ENCODE assay signal across 18 mouse cellular contexts in the genomic region with DNA sequence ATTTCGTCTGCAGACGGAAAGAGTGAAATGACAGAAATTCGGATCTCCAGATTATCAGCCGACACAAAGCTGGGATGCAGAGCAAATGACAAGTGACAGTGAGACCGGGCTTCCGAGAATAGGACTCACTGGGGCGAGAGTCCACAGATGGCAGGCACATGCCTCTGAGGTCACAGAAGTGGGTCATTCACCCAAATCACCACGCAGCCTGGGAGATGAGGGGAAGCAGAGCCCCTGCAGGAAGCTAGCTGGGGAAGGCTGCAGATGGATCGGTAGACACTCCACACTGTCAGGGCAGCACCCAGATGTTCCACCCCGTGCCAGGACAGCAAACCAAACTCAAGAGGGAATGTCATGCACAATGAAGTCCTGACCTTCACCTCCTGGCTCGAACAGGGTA. TPM values are rescaled to one million over a fixed set of nuclear protein-coding genes. Genes with fewer than 3 reads are reported as not detected.
DNase-seq lines count a peak whose midpoint lies in the region; ATAC-seq lines count a peak whose summit lies in the region.
"Had no signal": no experiment of that assay in that cellular context is flagged by ENCODE, and none has a peak within 500 bp of the region (broad histone marks: within the 10 kb centered on the region; RNA-seq: fewer than 3 reads in every experiment).

No protein-coding gene starts in this region.

- no peak overlapping the region for H3K4me2 ChIP-seq in midbrain, embryonic 13.5 days (replicated peaks)
- no peak overlapping the region for H3K4me2 ChIP-seq in midbrain, embryonic 11.5 days
- no peak overlapping the region for H3K4me2 ChIP-seq in heart, embryonic 15.5 days
- H3K4me2 ChIP-seq: forebrain, embryonic 15.5 days; limb, embryonic 13.5 days; liver, embryonic 15.5 days; neural tube, embryonic 12.5 days had no signal

- DNase-seq in cerebellum, adult 18-20 months = peak; percentile 37 to 39
- DNase-seq in cerebellum, adult 8-10 months = no peak
- DNase-seq in midbrain, embryonic 11.5 days (ENCODE audit: low spot score, missing footprints) = no peak
- no peak for DNase-seq in kidney, postnatal 4 days
- no peak for DNase-seq in thymus, postnatal 25 days
- DNase-seq: adrenal gland, adult 2 months; kidney, adult 11 months; kidney, postnatal 14 days had no signal

- H3K36me3 ChIP-seq in midbrain, embryonic 13.5 days = no peaks in the 10 kb centered on the region
- H3K36me3 ChIP-seq in midbrain, embryonic 11.5 days (ENCODE audit: control insufficient read depth, insufficient read depth, low read length) = no peaks in the 10 kb centered on the region
- no peaks in the 10 kb centered on the region for H3K36me3 ChIP-seq in heart, embryonic 15.5 days
- H3K36me3 ChIP-seq: forebrain, embryonic 15.5 days; limb, embryonic 13.5 days; liver, embryonic 15.5 days; neural tube, embryonic 12.5 days had no signal

- 82% methylated on average over 11 of the region's 11 CpGs for WGBS in midbrain, embryonic 13.5 days
- 84% methylated on average over 11 of the region's 11 CpGs for WGBS in midbrain, embryonic 11.5 days
- WGBS in heart, embryonic 15.5 days = 36% methylated on average over 11 of the region's 11 CpGs

- no peaks in the 10 kb centered on the region for H3K27me3 ChIP-seq in midbrain, embryonic 13.5 days
- H3K27me3 ChIP-seq in midbrain, embryonic 11.5 days (ENCODE audit: control insufficient read depth, insufficient read depth, low read length) = no peaks in the 10 kb centered on the region
- H3K27me3 ChIP-seq in heart, embryonic 15.5 days = no peaks in the 10 kb centered on the region
- H3K27me3 ChIP-seq: forebrain, embryonic 15.5 days; limb, embryonic 13.5 days; liver, embryonic 15.5 days had no signal

- H3K4me3 ChIP-seq in midbrain, embryonic 13.5 days (replicated peaks) = no peak overlapping the region
- no peak overlapping the region for H3K4me3 ChIP-seq in midbrain, embryonic 11.5 days (ENCODE audit: low read depth, low read length)
- no peak overlapping the region for H3K4me3 ChIP-seq in heart, embryonic 15.5 days
- H3K4me3 ChIP-seq: forebrain, embryonic 15.5 days; limb, embryonic 13.5 days; liver, embryonic 15.5 days; megakaryocyte, embryonic 14.5 days; neural tube, embryonic 12.5 days had no signal

- no peak overlapping the region for H3K9ac ChIP-seq in midbrain, embryonic 13.5 days (replicated peaks)
- H3K9ac ChIP-seq in midbrain, embryonic 11.5 days (ENCODE audit: low read length) = no peak overlapping the region
- H3K9ac ChIP-seq in heart, embryonic 15.5 days = no peak overlapping the region
- H3K9ac ChIP-seq: forebrain, embryonic 15.5 days; limb, embryonic 13.5 days; liver, embryonic 15.5 days; neural tube, embryonic 12.5 days had no signal

- H3K9me3 ChIP-seq in midbrain, embryonic 13.5 days = no peaks in the 10 kb centered on the region
- no peaks in the 10 kb centered on the region for H3K9me3 ChIP-seq in midbrain, embryonic 11.5 days (ENCODE audit: control insufficient read depth, low read length)
- no peaks in the 10 kb centered on the region for H3K9me3 ChIP-seq in heart, embryonic 15.5 days (replicated peaks)
- H3K9me3 ChIP-seq: forebrain, embryonic 15.5 days; limb, embryonic 13.5 days; liver, embryonic 15.5 days; neural tube, embryonic 12.5 days had no signal

- ATAC-seq in midbrain, embryonic 13.5 days = 0 out of 2 replicates have a peak, but pooled peaks have one; percentile 20
- ATAC-seq in midbrain, embryonic 11.5 days (ENCODE audit: low FRiP score) = no peak
- ATAC-seq in heart, embryonic 15.5 days (replicated peaks; ENCODE audit: insufficient number of reproducible peaks, insufficient read depth, low FRiP score, low read depth) = no peak
- no peak for ATAC-seq in inflammation-experienced regulatory T-cells, adult 6 months
- ATAC-seq: forebrain, embryonic 15.5 days; hindbrain, embryonic 16.5 days; lung, postnatal 0 days had no signal

- H3K27ac ChIP-seq in midbrain, embryonic 13.5 days = no peak overlapping the region
- no peak overlapping the region for H3K27ac ChIP-seq in midbrain, embryonic 11.5 days (ENCODE audit: low read depth, low read length)
- H3K27ac ChIP-seq in heart, embryonic 15.5 days = 0 out of 2 replicates have a peak overlapping the region, but pooled peaks have one; percentile 23
- H3K27ac ChIP-seq: forebrain, embryonic 15.5 days; limb, embryonic 13.5 days; liver, embryonic 15.5 days; neural tube, embryonic 12.5 days had no signal

- H3K4me1 ChIP-seq in midbrain, embryonic 13.5 days (replicated peaks) = no peaks in the 10 kb centered on the region
- no peaks in the 10 kb centered on the region for H3K4me1 ChIP-seq in midbrain, embryonic 11.5 days (ENCODE audit: control insufficient read depth, insufficient read depth, low read length)
- peaks cover 33% of the 10 kb centered on the region for H3K4me1 ChIP-seq in heart, embryonic 15.5 days (replicated peaks)
- H3K4me1 ChIP-seq: forebrain, embryonic 15.5 days; liver, embryonic 15.5 days; megakaryocyte, embryonic 14.5 days had no signal

RNA-seq across cellular contexts. Expression of a gene that starts 59.2 kb away (rescaled TPM):
- polyA plus RNA-seq in midbrain, embryonic 13.5 days (2015; fragmentation: Nextera tagmentation; extraction: Ambion mirVana) = 22.6 and 25.0 TPM in 2 replicates
- polyA plus RNA-seq in midbrain, embryonic 11.5 days (2014; fragmentation: Nextera tagmentation; extraction: Ambion mirVana) = 22.2 and 23.2 TPM in 2 replicates
- polyA plus RNA-seq in heart, embryonic 15.5 days (2015; fragmentation: Nextera tagmentation; extraction: Ambion mirVana) = 35.3 and 37.6 TPM in 2 replicates
- 10 to 100 TPM; 14.5 to 21.5 (median 18.3) TPM for polyA plus RNA-seq in inflammation-experienced regulatory T-cells, adult 6 months (2017; shearing (Covaris generic))

Comparison
In these comparisons a context has a peak if more than half of its experiments do, and no peak if none do; other contexts are left out.
1. DNase-seq: peak in cerebellum, adult 18-20 months (2 of 2); none in cerebellum, adult 8-10 months (single experiment), midbrain, embryonic 11.5 days (single experiment), kidney, postnatal 4 days (0 of 2) and thymus, postnatal 25 days (single experiment).